Mouse (Mus musculus): Measurements from ENCODE around the gene Btbd19. TPM values are rescaled to one million over a fixed set of nuclear protein-coding genes. Genes with fewer than 3 reads are reported as not detected.
A peak's percentile ranks its signal among the peaks of the same experiment; 100 is the strongest.

The Btbd19 gene
- 1 to 10 TPM; 2.0 to 2.4 TPM for total RNA-seq (2021)
- long read RNA-seq, experiment 1, partial matches to known transcripts, result 0 of 1 reads
- long read RNA-seq, experiment 1, other reads (novel, unspliced or antisense), result 1 of 1 reads
- long read RNA-seq, experiment 2, result 0 reads

- peak; percentile 76 to 79 for DNase-seq
- intact Hi-C loops (cut with DNase I), result no loop called here
Observed at GRCm38 (mm10) chr4:117125348-117125909, at the start of gene Btbd19. Btbd19 (minus strand) TSS chr4:117125725.

- no peak for DNase-seq
- intact Hi-C loops (cut with DNase I), result no loop called here
Observed at GRCm38 (mm10) chr4:117169936-117170335, 44.4 kb upstream of the Btbd19 start.

DNA sequence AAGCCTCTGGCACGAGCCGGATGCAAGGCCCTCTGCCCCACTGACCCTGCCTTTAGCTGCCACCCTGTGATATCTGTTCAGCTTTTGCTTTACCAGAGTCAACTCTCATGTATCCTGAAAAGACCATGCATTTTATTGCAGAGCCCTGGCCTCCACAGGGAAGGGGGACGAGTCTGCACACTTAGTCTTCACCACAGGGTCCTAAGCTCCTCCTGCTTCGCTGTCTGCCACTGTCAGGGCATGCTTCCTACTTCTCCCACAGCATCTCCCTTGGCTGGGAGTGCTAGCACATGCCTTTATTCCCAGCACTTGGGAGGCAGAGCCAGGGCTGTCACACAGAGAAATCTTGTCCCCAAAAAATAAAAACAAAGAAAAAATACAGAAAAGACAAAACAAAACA, 35.7 kb upstream of the Btbd19 start:
- intact Hi-C loops (cut with DNase I), result no loop called here
- DNase-seq, result no peak

DNA sequence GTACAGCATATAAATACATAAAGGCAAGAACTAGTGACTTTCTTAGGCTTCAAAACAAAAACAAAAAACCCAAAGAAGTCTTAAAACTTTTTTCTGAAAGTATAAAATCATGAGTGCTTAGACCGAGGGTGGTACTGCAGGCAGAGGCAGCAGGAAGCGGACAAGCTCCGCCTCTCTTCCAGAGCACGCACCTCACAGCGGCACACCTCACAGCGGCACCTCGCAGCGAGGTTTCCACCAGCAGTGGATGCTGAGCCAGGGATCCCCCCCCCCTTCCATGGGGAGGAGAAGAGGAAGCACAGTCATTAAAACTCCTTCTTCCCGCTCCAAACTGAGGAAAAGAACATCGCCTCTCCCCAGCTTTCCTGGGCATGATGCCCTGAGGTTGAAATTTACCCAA, 34.1 kb upstream of the Btbd19 start:
- DNase-seq, result no peak
- intact Hi-C loops (cut with DNase I), result no loop called here

GRCm38 (mm10) chr4:117156372-117156771, 30.8 kb upstream of the Btbd19 start:
- intact Hi-C loops (cut with DNase I), result no loop called here
- DNase-seq, result no peak

DNA sequence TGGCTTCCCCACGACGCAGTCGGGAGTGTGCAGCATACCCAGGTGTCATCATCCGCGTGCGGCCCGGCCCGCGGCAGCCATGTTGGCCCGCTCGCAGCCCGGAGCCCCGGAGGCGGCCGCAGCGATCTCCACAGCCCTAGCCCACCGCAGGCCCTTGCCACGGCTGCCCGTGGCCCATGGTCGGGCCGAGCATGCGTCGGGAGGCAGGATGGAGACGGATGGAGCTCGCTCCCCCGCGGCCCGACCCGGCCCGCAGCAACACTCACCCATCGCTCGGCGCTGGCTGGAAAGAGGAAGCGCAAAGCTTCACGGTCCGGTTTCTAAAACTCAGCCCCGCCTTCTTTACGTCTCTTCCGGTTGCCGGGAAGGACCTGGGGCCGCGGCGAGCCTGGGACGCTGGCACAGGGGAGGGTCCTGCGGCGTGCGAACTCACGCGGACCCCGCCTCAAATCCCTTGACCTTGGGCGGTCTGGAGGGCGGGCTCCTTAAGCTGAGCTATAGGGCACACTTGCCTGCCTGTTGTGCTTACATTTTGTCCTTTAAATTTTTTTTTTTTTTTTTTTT, 30.3 kb upstream of the Btbd19 start, which contains the start of gene Rps8:
Gene Rps8, minus strand, starts transcription at position 452 of the 564 bp plus-strand sequence.
- intact Hi-C loops (cut with DNase I), result no loop called here
- peak; percentile 77 to 78 for DNase-seq

- intact Hi-C loops (cut with DNase I), result no loop called here
- no peak for DNase-seq
Observed at GRCm38 (mm10) chr4:117155020-117155791, 29.7 kb upstream of the Btbd19 start.

DNA sequence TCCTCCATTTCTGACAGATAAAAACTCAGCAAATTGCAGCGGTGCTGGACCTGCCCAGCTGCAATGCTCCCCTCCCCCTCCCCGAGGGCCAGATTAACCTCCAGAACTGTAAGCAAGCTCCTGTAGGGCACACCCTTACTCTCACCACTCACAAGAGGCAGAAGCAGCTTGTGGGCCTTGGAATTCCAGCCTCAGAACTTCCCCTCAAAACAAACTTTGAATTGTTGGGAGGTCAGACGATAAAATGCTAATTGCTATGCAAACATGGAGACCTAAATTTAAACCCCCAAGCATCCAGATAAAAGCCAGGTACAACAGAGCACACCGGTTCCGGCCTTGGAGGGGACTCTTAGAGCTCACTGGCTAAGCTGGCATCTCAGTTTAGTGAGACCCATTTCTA, 27.2 kb upstream of the Btbd19 start:
- intact Hi-C loops (cut with DNase I), result no loop called here
- no peak for DNase-seq

DNA sequence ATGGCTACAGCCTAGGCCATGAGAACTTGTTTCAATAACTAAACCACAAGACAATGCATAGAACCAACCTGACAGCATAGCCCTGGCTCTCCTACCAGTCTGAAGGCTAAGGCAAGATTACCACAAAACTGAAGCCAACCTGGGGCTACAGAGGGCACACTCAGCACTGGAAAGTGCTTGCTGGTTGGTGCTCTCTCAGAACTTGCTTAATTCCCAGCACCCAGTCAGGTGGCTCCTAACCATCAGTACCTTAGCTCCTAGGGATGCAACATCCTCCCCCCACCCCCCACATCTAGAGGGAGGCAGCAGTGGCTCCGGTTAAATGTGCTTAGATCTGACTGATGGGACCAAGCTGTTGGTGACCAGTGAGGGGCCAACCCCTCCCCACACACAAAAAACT, 25.9 kb upstream of the Btbd19 start:
- intact Hi-C loops (cut with DNase I), result no loop called here
- DNase-seq, result no peak

- no peak for DNase-seq
- intact Hi-C loops (cut with DNase I), result no loop called here
Observed at GRCm38 (mm10) chr4:117150212-117150733, 24.7 kb upstream of the Btbd19 start.

DNA sequence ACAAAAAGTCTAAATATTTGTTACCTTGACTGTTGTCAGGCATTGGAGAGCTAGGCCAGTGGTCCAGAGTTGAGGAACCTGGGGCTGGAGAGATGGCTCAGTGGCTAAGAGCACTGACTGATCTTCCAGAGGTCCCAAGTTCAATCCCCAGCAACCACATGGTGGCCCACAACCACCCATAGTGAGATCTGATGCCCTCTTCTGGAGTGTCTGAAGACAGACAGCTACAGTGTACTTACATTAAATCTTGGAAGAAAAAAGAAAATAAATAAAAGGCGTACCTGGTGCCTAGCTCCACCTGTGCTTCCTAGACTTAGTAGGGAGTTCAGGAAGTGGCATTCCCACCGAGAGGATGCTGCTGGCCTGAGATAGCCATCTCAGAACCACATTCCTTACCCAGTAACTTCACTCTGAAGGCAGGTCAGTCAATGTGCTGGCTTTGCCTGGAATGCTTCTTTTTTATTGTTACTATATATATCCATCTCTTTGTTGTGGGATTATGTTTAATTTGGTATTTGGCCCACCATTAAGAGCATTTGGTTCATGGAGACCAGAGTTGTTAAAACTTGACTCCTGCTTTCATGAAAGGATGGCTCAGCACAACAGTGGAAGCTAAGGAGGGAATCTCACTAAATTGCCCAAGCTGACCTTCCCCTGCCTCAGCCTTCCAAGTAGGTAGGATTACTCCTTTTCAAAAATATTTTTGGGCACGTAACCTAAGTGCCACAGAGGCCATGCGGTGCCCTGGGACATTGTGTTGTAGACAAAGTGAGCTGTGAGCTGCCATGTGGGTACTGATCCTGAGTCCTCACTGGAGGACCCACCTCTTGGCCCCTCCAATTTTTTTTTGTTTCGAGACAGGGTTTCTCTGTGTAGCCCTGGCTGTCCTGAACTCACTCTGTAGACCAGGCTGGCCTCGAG, 24.0 kb upstream of the Btbd19 start:
- intact Hi-C loops (cut with DNase I), result loop anchor here (5.0 kb wide), 1 partner anchor 68 kb away; no protein-coding TSS in a partner anchor

DNA sequence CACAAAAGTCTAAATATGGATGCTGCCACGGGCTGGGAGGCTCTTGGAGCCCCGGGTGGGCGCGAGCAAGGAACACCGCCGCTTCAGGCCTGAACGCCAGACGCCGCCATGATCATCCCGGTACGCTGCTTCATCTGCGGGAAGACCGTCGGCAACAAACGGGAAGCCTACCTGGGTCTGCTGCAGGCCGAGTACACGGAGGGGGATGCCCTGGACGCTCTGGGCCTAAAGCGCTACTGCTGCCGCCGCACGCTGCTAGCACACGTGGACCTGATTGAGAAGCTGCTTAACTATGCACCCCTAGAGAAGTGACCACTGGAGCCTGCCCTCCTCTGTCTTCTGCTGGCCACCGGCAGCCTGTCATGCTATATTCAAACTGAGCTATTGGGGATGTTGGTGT, 23.3 kb upstream of the Btbd19 start:
- DNase-seq, result no peak
- intact Hi-C loops (cut with DNase I), result loop anchor here (5.0 kb wide), 1 partner anchor 68 kb away; no protein-coding TSS in a partner anchor

More for the DNA sequence above, 24.0 kb upstream of the Btbd19 start:
- no peak for DNase-seq

DNA sequence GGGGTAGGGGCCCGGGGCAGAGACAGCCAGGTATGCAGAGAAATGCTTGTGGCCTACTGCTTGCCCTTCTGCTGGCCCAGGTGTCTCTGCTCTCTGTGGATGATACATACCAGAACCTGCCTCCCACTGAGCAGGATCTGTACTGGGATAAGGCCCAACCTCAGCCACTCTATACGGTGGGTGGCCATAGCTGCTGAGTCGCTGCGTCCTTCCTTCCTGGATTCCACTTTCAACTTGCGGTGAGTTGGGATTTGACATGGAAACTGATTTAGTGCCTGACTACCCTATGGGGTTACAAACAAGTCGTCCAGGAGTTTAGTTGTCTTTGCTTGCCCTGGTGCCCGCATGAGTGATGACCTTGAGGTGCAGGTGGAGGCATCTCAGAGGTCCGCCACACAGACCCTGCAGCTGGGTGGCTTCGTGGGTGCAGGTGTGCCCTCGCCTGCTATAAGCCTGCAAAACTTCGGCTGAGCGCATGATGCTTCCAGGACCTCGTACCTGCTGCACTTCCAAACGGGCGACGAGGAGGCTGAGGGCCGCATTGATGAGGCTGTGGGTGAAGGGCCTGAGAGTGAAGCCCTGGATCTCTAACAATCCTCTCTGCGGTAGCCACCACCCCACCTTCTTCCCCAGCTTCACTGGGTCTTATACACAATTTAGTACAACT, 22.7 kb upstream of the Btbd19 start:
- no peak for DNase-seq
- intact Hi-C loops (cut with DNase I), result loop anchor here (5.0 kb wide), 1 partner anchor 69 kb away; no protein-coding TSS in a partner anchor

GRCm38 (mm10) chr4:117146176-117146575, 20.7 kb upstream of the Btbd19 start:
- intact Hi-C loops (cut with DNase I), result loop anchor here (5.0 kb wide), 1 partner anchor 71 kb away; no protein-coding TSS in a partner anchor
- peak; percentile 80 to 84 for DNase-seq

GRCm38 (mm10) chr4:117145248-117145647, 19.7 kb upstream of the Btbd19 start:
- no peak for DNase-seq
- intact Hi-C loops (cut with DNase I), result loop anchor here (5.0 kb wide), 1 partner anchor 72 kb away; no protein-coding TSS in a partner anchor

GRCm38 (mm10) chr4:117143023-117143422, 17.5 kb upstream of the Btbd19 start:
- intact Hi-C loops (cut with DNase I), result no loop called here
- DNase-seq, result no peak

GRCm38 (mm10) chr4:117140613-117141012, 15.1 kb upstream of the Btbd19 start:
- no peak for DNase-seq
- intact Hi-C loops (cut with DNase I), result no loop called here

- DNase-seq, result no peak
- intact Hi-C loops (cut with DNase I), result loop anchor here (2.0 kb wide), 1 partner anchor 136 kb away; no protein-coding TSS in a partner anchor
Observed at GRCm38 (mm10) chr4:117139217-117139612, 13.7 kb upstream of the Btbd19 start.

All from gastrocnemius, postnatal 36 days (tissue).